Mouse (Mus musculus): ENCODE results near the gene Misp. TPM values are rescaled to one million over a fixed set of nuclear protein-coding genes. Genes with fewer than 3 reads are reported as not detected.
A peak's percentile ranks its signal among the peaks of the same experiment; 100 is the strongest.

The Misp gene
- total RNA-seq, 2 experiments from 2014 or later: 0.59 to 0.89 TPM

DNA sequence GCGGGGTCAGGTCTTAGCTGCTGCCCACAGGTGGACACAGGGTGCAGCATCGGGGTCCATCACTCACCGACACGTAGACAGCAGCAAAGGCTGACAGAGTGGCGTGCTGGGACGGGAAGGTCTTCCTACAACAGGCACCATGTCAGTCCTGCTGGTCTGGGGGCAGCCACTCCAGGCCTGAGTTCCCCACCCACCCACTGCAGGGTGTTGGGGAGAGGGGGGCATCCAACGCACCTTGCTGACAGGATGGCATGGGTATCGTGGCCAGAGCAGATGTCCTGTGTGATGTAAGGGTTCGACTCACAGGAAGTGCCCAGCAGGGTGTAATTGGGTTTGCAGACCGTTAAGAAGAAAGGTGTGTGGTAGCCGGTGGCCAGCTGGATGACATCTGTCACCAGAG, 45.8 kb downstream of the Misp start:
- TF ChIP-seq CTCF (IDR thresholded peaks at IDR 0.05): no peak
- H3K4me3 ChIP-seq: no peak overlapping the region
- intact Hi-C loops (cut with DNase I): no loop called here
- H3K27ac ChIP-seq: no peak overlapping the region
- DNase-seq (ENCODE audit: extremely low spot score in 1 of 2, low spot score in 2 of 2): no peak

DNA sequence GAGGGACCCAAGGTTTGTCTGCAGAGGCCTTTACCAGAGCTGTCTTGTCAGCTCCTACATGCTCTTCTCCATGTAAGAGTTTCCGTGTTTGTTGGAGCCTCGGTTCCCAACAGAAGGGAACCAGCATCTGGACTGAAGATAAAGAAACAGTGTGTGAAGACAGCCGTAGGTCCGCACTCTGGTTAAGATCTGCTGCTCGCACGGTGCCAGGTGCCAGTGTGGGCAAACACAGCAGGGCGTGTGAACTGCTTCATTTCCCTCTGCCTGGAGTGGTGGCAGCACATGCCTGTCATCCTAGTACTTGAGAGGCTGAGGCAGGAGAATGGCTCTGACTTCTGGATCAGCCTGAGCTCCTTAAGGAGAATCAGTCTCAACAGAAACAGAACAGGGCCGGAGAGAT, 51.1 kb downstream of the Misp start:
- H3K4me3 ChIP-seq: no peak overlapping the region
- no peak for TF ChIP-seq CTCF (IDR thresholded peaks at IDR 0.05)
- no peak for DNase-seq (ENCODE audit: extremely low spot score in 1 of 2, low spot score in 2 of 2)
- intact Hi-C loops (cut with DNase I): no loop called here
- H3K27ac ChIP-seq: no peak overlapping the region

DNA sequence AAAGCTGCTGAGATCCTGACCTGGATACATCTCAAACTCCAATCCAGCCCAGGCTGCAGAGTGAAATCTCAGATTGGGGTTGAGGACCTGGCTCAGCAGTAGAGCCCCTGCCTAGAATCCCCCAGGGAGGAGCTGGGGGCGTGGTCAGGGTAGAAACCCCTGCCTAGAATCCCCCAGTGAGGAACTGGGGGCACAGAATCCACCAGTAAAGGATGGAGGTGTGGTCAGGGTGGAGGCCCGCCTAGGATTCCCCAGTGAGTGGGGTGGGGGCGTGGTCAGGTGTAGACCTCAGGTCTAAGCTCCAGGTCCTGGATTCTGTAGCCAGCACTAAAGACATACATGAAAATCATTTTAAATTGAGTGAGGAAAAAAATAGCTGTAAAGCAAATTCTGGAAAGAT, 52.1 kb downstream of the Misp start:
- no peak for TF ChIP-seq CTCF (IDR thresholded peaks at IDR 0.05)
- no peak for DNase-seq (ENCODE audit: extremely low spot score in 1 of 2, low spot score in 2 of 2)
- intact Hi-C loops (cut with DNase I): no loop called here

DNA sequence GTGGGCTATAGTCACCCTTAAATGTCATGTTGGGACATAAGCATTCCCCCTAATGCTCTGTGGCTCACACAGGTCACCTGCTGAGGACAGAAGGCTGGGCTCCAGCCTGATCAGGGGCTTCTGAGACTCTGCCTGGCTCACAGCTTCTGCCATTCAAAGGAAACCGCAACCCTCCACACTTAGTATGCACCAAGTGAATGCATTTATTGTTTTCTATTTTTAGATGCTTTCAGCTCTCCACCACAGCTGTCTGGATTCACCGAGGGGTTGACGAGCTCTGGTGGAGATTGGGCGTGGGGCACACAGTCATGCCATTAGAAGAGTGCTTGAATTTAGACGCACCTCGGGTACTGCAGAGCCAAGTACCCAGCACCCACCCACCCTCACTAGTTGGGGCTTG, 52.5 kb downstream of the Misp start:
- DNase-seq (ENCODE audit: extremely low spot score in 1 of 2, low spot score in 2 of 2): no peak
- intact Hi-C loops (cut with DNase I): no loop called here
- TF ChIP-seq CTCF (IDR thresholded peaks at IDR 0.05): no peak
- no peak overlapping the region for H3K27ac ChIP-seq
- peak overlapping the region; percentile 65 for H3K4me3 ChIP-seq

More for the DNA sequence above, 52.1 kb downstream of the Misp start:
- Histone ChIP-seq H3K27ac (no peak overlapping the region), H3K4me3 (peak overlapping the region; percentile 65)

DNA sequence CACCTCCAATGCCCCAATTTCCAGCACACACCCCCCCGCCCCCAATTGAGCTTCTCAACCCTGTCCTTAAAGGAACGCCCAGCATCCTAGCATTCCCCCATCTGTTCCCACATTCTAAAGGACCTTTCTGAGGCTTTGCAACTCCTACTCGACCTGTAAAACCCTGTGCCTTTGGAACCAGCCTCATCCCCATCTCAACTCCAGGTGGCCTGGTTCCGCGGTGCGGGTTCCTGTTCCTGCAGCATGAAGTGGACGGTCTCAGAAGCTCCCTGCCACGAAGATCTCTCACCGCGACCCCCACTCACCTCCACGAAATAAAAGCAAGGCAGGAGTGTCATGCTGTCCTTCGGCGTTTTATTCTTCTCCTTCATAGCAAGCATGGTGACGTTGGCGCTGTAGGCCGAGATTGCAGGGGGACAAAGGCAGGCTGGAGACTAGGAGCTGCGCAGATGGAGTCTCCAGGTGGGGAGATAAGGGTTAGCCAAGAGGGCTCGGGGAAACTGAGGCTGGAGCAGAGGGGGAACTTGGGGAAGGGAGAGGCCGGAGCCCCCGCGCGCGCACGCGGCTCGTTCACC, 53.0 kb downstream of the Misp start:
- Histone ChIP-seq H3K4me3 (peak overlapping the region; percentile 65), H3K27ac (peak overlapping the region; percentile 82)
- intact Hi-C loops (cut with DNase I): no loop called here
- DNase-seq (ENCODE audit: extremely low spot score in 1 of 2, low spot score in 2 of 2): no peak
- TF ChIP-seq CTCF (IDR thresholded peaks at IDR 0.05): no peak

DNA sequence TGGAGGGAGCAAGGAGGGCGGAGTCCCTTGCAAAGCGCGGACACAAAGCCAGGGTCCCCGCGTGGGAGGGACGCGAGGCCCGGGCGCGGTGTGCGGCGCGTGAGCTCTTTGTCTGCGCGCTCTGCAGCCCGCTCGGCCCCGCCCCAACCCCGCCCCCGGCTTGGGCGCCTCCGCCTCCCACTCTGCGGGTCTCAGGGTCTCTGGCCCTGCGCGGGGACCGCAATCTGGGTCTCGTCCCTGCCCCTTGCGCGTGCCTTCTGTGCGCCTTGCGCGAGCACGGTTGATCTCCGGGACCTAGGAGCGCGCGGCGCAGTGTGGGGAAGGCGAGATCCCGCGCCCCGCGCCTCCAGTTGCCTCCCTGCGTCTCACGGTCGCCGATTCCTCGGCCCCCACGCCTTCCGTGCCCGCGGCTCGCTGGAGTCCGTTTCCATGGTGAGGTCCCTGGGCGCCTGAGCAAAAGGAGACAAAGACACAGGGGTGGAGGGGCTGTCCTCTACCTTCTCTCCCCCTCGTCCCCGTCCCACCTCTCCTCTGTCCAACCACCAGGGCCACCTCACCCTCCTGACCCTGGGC, 53.6 kb downstream of the Misp start, which contains the start of the genes Prtn3 and Plppr3:
TSS of gene Prtn3 (plus strand) at position 187 of the 573 bp plus-strand sequence.
TSS of gene Plppr3 (minus strand) at position 345 of the 573 bp plus-strand sequence.
- DNase-seq (ENCODE audit: extremely low spot score in 1 of 2, low spot score in 2 of 2): peak; percentile 54 to 59
- intact Hi-C loops (cut with DNase I): no loop called here
- H3K27ac ChIP-seq: peak within 1 kb of the TSS; percentile 82

DNA sequence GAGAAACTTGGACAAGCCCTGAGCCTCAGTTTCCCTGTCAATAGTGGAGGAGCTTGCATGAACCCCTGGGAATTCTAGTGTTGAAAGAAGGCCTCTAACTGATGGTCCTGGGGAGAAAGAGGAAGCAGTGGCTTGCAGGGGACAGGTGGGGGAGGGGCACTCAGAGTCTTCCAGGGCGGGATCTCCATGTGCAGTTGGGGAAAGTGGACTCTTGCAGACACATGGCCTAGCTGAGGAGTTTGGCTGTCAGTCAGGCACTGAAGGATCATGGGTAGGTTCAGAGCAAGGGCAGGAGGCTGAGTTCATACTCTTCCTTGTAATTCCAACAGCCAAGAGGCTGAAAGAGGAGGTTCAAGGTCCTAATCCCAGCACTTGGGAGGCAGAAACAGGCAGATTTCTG, 56.4 kb downstream of the Misp start:
- TF ChIP-seq CTCF (IDR thresholded peaks at IDR 0.05): no peak

More for the DNA sequence above, 53.6 kb downstream of the Misp start, which contains the start of the genes Prtn3 and Plppr3:
- no peak for TF ChIP-seq CTCF (IDR thresholded peaks at IDR 0.05)
- H3K4me3 ChIP-seq: peak within 1 kb of the TSS; percentile 65

DNA sequence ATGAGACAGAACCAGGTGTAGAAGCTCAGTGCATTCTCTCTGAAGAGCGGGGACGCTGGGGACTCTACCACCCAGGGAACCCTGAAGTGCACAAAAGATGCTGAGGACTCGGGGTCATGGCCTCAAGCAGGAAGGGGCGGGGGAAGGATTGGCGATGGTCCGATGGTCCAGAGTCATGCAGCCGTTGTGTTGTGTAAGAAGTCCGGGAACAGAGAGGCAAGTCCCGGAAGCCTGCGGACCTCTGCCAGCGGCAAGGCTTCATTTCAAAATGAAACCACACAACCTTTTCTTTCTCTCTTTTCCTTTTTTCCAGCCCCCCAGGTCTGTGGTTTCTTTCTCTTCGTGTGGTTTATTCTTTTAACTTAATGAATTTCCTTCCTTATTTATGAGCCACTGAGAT, 57.0 kb downstream of the Misp start:
- intact Hi-C loops (cut with DNase I): no loop called here
- H3K4me3 ChIP-seq: no peak overlapping the region
- H3K27ac ChIP-seq: no peak overlapping the region
- no peak for TF ChIP-seq CTCF (IDR thresholded peaks at IDR 0.05)
- DNase-seq (ENCODE audit: extremely low spot score in 1 of 2, low spot score in 2 of 2): no peak

More for the DNA sequence above, 56.4 kb downstream of the Misp start:
- H3K4me3 ChIP-seq: no peak overlapping the region
- H3K27ac ChIP-seq: no peak overlapping the region
- intact Hi-C loops (cut with DNase I): no loop called here
- no peak for DNase-seq (ENCODE audit: extremely low spot score in 1 of 2, low spot score in 2 of 2)

DNA sequence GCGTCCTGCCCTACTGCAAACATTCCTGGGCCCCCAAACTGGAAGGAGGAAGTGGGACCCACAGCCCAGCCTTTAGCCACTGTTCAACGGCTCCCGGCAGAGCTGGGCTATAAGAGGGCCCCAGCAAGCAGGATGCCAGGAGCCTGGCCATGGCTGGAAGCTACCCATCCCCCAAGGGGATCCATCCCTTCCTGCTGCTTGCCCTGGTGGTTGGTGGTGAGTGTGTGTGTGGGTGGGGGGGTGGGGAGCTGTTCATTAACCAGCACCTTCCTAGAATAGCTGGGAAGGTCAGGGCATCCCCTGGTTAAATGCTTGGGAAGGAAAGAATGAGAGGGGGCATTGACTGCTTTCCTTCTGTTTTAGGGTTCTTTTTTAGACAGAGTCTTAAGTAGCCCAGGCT, 58.7 kb downstream of the Misp start:
- Histone ChIP-seq H3K4me3 (no peak overlapping the region), H3K27ac (no peak overlapping the region)
- no peak for DNase-seq (ENCODE audit: extremely low spot score in 1 of 2, low spot score in 2 of 2)
- intact Hi-C loops (cut with DNase I): no loop called here
- TF ChIP-seq CTCF (IDR thresholded peaks at IDR 0.05): no peak

Small RNA genes lying within 50 kb of the gene (microRNA-seq; reads per million reads assigned to microRNA genes)
- gene Mir6910: 0 reads per million in 2 experiments

Other genes with a start within 250 kb of the Misp start
- gene Theg, start 233.7 kb upstream of the Misp start, total RNA-seq (2021): 1 to 10 TPM in 1 of 2 experiments, under 1 TPM in 1; 0.87 to 1.4 TPM
- 10 to 100 TPM; 16.8 to 17.1 TPM for gene C2cd4c, start 207.0 kb upstream of the Misp start, total RNA-seq (2021)
- 10 to 100 TPM; 47.8 to 48.1 TPM for gene Shc2, start 183.1 kb upstream of the Misp start, total RNA-seq (2021)
- under 1 TPM in 1 of 2 experiments, not detected in 1; 0.27 TPM for gene Odf3l2, start 175.3 kb upstream of the Misp start, total RNA-seq (2021)
- gene Madcam1, start 156.4 kb upstream of the Misp start, total RNA-seq (2021): not detected
- gene Tpgs1, start 151.6 kb upstream of the Misp start, total RNA-seq (2021): 10 to 100 TPM; 79.3 to 80.6 TPM
- 10 to 100 TPM; 80.7 to 84.8 TPM for gene Cdc34, start 138.8 kb upstream of the Misp start, total RNA-seq (2021)
- gene Gzmm, start 132.0 kb upstream of the Misp start, total RNA-seq (2021): 1 to 10 TPM; 2.1 to 4.0 TPM
- gene Bsg, start 116.5 kb upstream of the Misp start, total RNA-seq (2021): 100 to 1,000 TPM; 539 to 573 TPM
- gene Hcn2, start 104.4 kb upstream of the Misp start, total RNA-seq (2021): 100 to 1,000 TPM; 129 to 142 TPM
- 10 to 100 TPM; 45.1 to 51.6 TPM for gene Polrmt, start 74.4 kb upstream of the Misp start, total RNA-seq (2021)
- gene Fgf22, start 65.9 kb upstream of the Misp start, total RNA-seq (2021): 1 to 10 TPM; 4.5 to 4.8 TPM
- gene Rnf126, start 54.0 kb upstream of the Misp start, total RNA-seq (2021): 10 to 100 TPM; 93.3 to 97.5 TPM
- 1 to 10 TPM; 2.5 to 2.6 TPM for gene Fstl3, start 43.7 kb upstream of the Misp start, total RNA-seq (2021)
- gene Prss57, start 30.0 kb upstream of the Misp start, total RNA-seq (2021): under 1 TPM; 0.58 to 0.75 TPM
- gene Palm, start 27.4 kb upstream of the Misp start, total RNA-seq (2021): 100 to 1,000 TPM; 293 to 312 TPM
- gene Ptbp1, start 33.4 kb downstream of the Misp start, total RNA-seq (2021): 10 to 100 TPM; 55.5 to 61.7 TPM
- gene Prtn3, start 53.5 kb downstream of the Misp start, total RNA-seq (2021): 1 to 10 TPM; 1.7 to 2.6 TPM
- gene Plppr3, start 53.6 kb downstream of the Misp start, total RNA-seq (2021): 10 to 100 TPM; 51.8 to 63.0 TPM
- not detected for gene Elane, start 65.3 kb downstream of the Misp start, total RNA-seq (2021)
- gene Cfd, start 69.9 kb downstream of the Misp start, total RNA-seq (2021): not detected
- gene Med16, start 87.9 kb downstream of the Misp start, total RNA-seq (2021): 10 to 100 TPM; 55.3 to 55.5 TPM
- not detected for gene Gm26602, start 89.9 kb downstream of the Misp start, total RNA-seq (2021)
- gene Kiss1r, start 96.0 kb downstream of the Misp start, total RNA-seq (2021): 1 to 10 TPM; 6.6 to 9.1 TPM
- 100 to 1,000 TPM; 318 to 346 TPM for gene R3hdm4, start 100.2 kb downstream of the Misp start, total RNA-seq (2021)
- 1 to 10 TPM; 5.7 to 10.0 TPM for gene Arid3a, start 106.1 kb downstream of the Misp start, total RNA-seq (2021)
- gene Wdr18, start 139.2 kb downstream of the Misp start, total RNA-seq (2021): 10 to 100 TPM; 45.4 to 49.4 TPM
- gene Grin3b, start 149.7 kb downstream of the Misp start, total RNA-seq (2021): under 1 TPM; 0.14 to 0.20 TPM
- gene Tmem259, start 163.3 kb downstream of the Misp start, total RNA-seq (2021): 100 to 1,000 TPM; 122 to 126 TPM
- gene Cnn2, start 167.6 kb downstream of the Misp start, total RNA-seq (2021): 1 to 10 TPM; 5.6 to 8.0 TPM
- gene Abca7, start 175.5 kb downstream of the Misp start, total RNA-seq (2021): 10 to 100 TPM; 13.5 to 13.8 TPM
- 1 to 10 TPM; 3.5 TPM for gene Arhgap45, start 195.7 kb downstream of the Misp start, total RNA-seq (2021)
- gene Polr2e, start 218.8 kb downstream of the Misp start, total RNA-seq (2021): 10 to 100 TPM; 73.0 to 76.0 TPM
- gene Gpx4, start 226.2 kb downstream of the Misp start, total RNA-seq (2021): 100 to 1,000 TPM; 494 to 526 TPM